Mouse (Mus musculus): ENCODE measurements around the gene Gm8237. TPM values are rescaled to one million over a fixed set of nuclear protein-coding genes. Genes with fewer than 3 reads are reported as not detected.
"Not testable (repeated sequence)": the region's sequence is repeated elsewhere in the genome, so short reads cannot be mapped to it uniquely, and the experiment has no call there.

Gm8237 gene
- polyA plus RNA-seq (2015; fragmentation: Nextera tagmentation; extraction: Ambion mirVana), result 0.42 and 0.46 TPM in 2 replicates

GRCm38 (mm10) chr14:5880241-5880640 lies at the start of gene Gm8237:
Gene Gm8237 (minus strand): TSS chr14:5880382.
- Histone ChIP-seq H3K9ac (ENCODE audit: low read length) (0 out of 2 replicates have a peak within 1 kb of the TSS, but pooled peaks have one; percentile 21), H3K4me3 (replicated peaks; ENCODE audit: low read length) (peak within 1 kb of the TSS; percentile 38), H3K4me2 (ENCODE audit: low read depth, low read length) (peak within 1 kb of the TSS; percentile 55)
- not testable (repeated sequence) for H3K4me1 ChIP-seq (ENCODE audit: control insufficient read depth, insufficient read depth, low read length); H3K36me3 ChIP-seq (ENCODE audit: control insufficient read depth, insufficient read depth, low read length); ATAC-seq (ENCODE audit: insufficient read depth, low FRiP score); H3K9me3 ChIP-seq (replicated peaks; ENCODE audit: control insufficient read depth, low read length); H3K27ac ChIP-seq (ENCODE audit: low read length); H3K27me3 ChIP-seq (ENCODE audit: control insufficient read depth, insufficient read depth, low read length)
- 5% methylated on average over 11 of the region's 22 CpGs for WGBS

- not testable (repeated sequence) for H3K27me3 ChIP-seq (ENCODE audit: control insufficient read depth, insufficient read depth, low read length); H3K4me1 ChIP-seq (ENCODE audit: control insufficient read depth, insufficient read depth, low read length); H3K9ac ChIP-seq (ENCODE audit: low read length); H3K36me3 ChIP-seq (ENCODE audit: control insufficient read depth, insufficient read depth, low read length); H3K9me3 ChIP-seq (replicated peaks; ENCODE audit: control insufficient read depth, low read length); H3K4me2 ChIP-seq (ENCODE audit: low read depth, low read length); H3K27ac ChIP-seq (ENCODE audit: low read length); ATAC-seq (ENCODE audit: insufficient read depth, low FRiP score); H3K4me3 ChIP-seq (replicated peaks; ENCODE audit: low read length)
- WGBS, result 66% methylated on average over 7 of the region's 7 CpGs
Measured at GRCm38 (mm10) chr14:5923276-5923675, 43.1 kb upstream of the Gm8237 start.

- not testable (repeated sequence) for H3K4me2 ChIP-seq (ENCODE audit: low read depth, low read length); H3K27ac ChIP-seq (ENCODE audit: low read length); H3K9me3 ChIP-seq (replicated peaks; ENCODE audit: control insufficient read depth, low read length); H3K27me3 ChIP-seq (ENCODE audit: control insufficient read depth, insufficient read depth, low read length); H3K4me3 ChIP-seq (replicated peaks; ENCODE audit: low read length); H3K9ac ChIP-seq (ENCODE audit: low read length); H3K36me3 ChIP-seq (ENCODE audit: control insufficient read depth, insufficient read depth, low read length); ATAC-seq (ENCODE audit: insufficient read depth, low FRiP score); H3K4me1 ChIP-seq (ENCODE audit: control insufficient read depth, insufficient read depth, low read length)
- WGBS, result 78% methylated on average over 4 of the region's 4 CpGs
Measured at GRCm38 (mm10) chr14:5918330-5918942, 38.3 kb upstream of the Gm8237 start.

- H3K4me3 ChIP-seq (replicated peaks; ENCODE audit: low read length); H3K27me3 ChIP-seq (ENCODE audit: control insufficient read depth, insufficient read depth, low read length); ATAC-seq (ENCODE audit: insufficient read depth, low FRiP score); H3K9me3 ChIP-seq (replicated peaks; ENCODE audit: control insufficient read depth, low read length); H3K36me3 ChIP-seq (ENCODE audit: control insufficient read depth, insufficient read depth, low read length); H3K4me2 ChIP-seq (ENCODE audit: low read depth, low read length); H3K9ac ChIP-seq (ENCODE audit: low read length); H3K27ac ChIP-seq (ENCODE audit: low read length); H3K4me1 ChIP-seq (ENCODE audit: control insufficient read depth, insufficient read depth, low read length): not testable (repeated sequence)
- WGBS, result 88% methylated on average over 2 of the region's 2 CpGs
Measured at GRCm38 (mm10) chr14:5913701-5914100, 33.5 kb upstream of the Gm8237 start.

GRCm38 (mm10) chr14:5879791-5880190 lies 391 bp downstream of the Gm8237 start:
- WGBS, result 6% methylated on average over 18 of the region's 28 CpGs
- ATAC-seq (ENCODE audit: insufficient read depth, low FRiP score); H3K36me3 ChIP-seq (ENCODE audit: control insufficient read depth, insufficient read depth, low read length); H3K9me3 ChIP-seq (replicated peaks; ENCODE audit: control insufficient read depth, low read length); H3K4me1 ChIP-seq (ENCODE audit: control insufficient read depth, insufficient read depth, low read length); H3K9ac ChIP-seq (ENCODE audit: low read length); H3K27me3 ChIP-seq (ENCODE audit: control insufficient read depth, insufficient read depth, low read length); H3K27ac ChIP-seq (ENCODE audit: low read length): not testable (repeated sequence)
- peak overlapping the region; percentile 38 for H3K4me3 ChIP-seq (replicated peaks; ENCODE audit: low read length)
- peak overlapping the region; percentile 55 for H3K4me2 ChIP-seq (ENCODE audit: low read depth, low read length)

- H3K36me3 ChIP-seq (ENCODE audit: control insufficient read depth, insufficient read depth, low read length); H3K4me1 ChIP-seq (ENCODE audit: control insufficient read depth, insufficient read depth, low read length); H3K4me2 ChIP-seq (ENCODE audit: low read depth, low read length); H3K27ac ChIP-seq (ENCODE audit: low read length); H3K9me3 ChIP-seq (replicated peaks; ENCODE audit: control insufficient read depth, low read length); H3K9ac ChIP-seq (ENCODE audit: low read length); ATAC-seq (ENCODE audit: insufficient read depth, low FRiP score); H3K27me3 ChIP-seq (ENCODE audit: control insufficient read depth, insufficient read depth, low read length); H3K4me3 ChIP-seq (replicated peaks; ENCODE audit: low read length): not testable (repeated sequence)
- 12% methylated on average over 5 of the region's 11 CpGs for WGBS
Measured at GRCm38 (mm10) chr14:5879136-5879535, 1.0 kb downstream of the Gm8237 start.

GRCm38 (mm10) chr14:5855911-5856310 lies 24.3 kb downstream of the Gm8237 start:
- H3K4me1 ChIP-seq (ENCODE audit: control insufficient read depth, insufficient read depth, low read length); H3K27me3 ChIP-seq (ENCODE audit: control insufficient read depth, insufficient read depth, low read length); H3K36me3 ChIP-seq (ENCODE audit: control insufficient read depth, insufficient read depth, low read length); H3K27ac ChIP-seq (ENCODE audit: low read length); H3K9me3 ChIP-seq (replicated peaks; ENCODE audit: control insufficient read depth, low read length); ATAC-seq (ENCODE audit: insufficient read depth, low FRiP score); H3K9ac ChIP-seq (ENCODE audit: low read length); H3K4me3 ChIP-seq (replicated peaks; ENCODE audit: low read length); H3K4me2 ChIP-seq (ENCODE audit: low read depth, low read length): not testable (repeated sequence)
- 68% methylated on average over 3 of the region's 3 CpGs for WGBS

- H3K27me3 ChIP-seq (ENCODE audit: control insufficient read depth, insufficient read depth, low read length); ATAC-seq (ENCODE audit: insufficient read depth, low FRiP score); H3K9me3 ChIP-seq (replicated peaks; ENCODE audit: control insufficient read depth, low read length); H3K36me3 ChIP-seq (ENCODE audit: control insufficient read depth, insufficient read depth, low read length); H3K4me2 ChIP-seq (ENCODE audit: low read depth, low read length); H3K9ac ChIP-seq (ENCODE audit: low read length); H3K27ac ChIP-seq (ENCODE audit: low read length); H3K4me3 ChIP-seq (replicated peaks; ENCODE audit: low read length); H3K4me1 ChIP-seq (ENCODE audit: control insufficient read depth, insufficient read depth, low read length): not testable (repeated sequence)
- WGBS, result no CpG with 5 or more reads among the region's 3 CpGs
Measured at GRCm38 (mm10) chr14:5830229-5830628, 50.0 kb downstream of the Gm8237 start, which contains the start of gene Gm3424. Gene Gm3424 (minus strand): TSS chr14:5830329.

GRCm38 (mm10) chr14:5812699-5813356 lies 67.4 kb downstream of the Gm8237 start:
- WGBS, result no CpG with 5 or more reads among the region's 47 CpGs
- H3K36me3 ChIP-seq (ENCODE audit: control insufficient read depth, insufficient read depth, low read length); H3K27ac ChIP-seq (ENCODE audit: low read length); H3K4me3 ChIP-seq (replicated peaks; ENCODE audit: low read length); H3K27me3 ChIP-seq (ENCODE audit: control insufficient read depth, insufficient read depth, low read length); H3K4me2 ChIP-seq (ENCODE audit: low read depth, low read length); H3K9me3 ChIP-seq (replicated peaks; ENCODE audit: control insufficient read depth, low read length); H3K4me1 ChIP-seq (ENCODE audit: control insufficient read depth, insufficient read depth, low read length); H3K9ac ChIP-seq (ENCODE audit: low read length); ATAC-seq (ENCODE audit: insufficient read depth, low FRiP score): not testable (repeated sequence)

Measured in stomach, embryonic 16.5 days (tissue).